Mouse (Mus musculus): ENCODE measurements at regions not wholly inside any gene's neighbourhood (a gene's known extent, or its start where the extent isn't known, plus 50 kb on each side); places are given as distances from the start of the nearest gene placed in this dataset.

DNA sequence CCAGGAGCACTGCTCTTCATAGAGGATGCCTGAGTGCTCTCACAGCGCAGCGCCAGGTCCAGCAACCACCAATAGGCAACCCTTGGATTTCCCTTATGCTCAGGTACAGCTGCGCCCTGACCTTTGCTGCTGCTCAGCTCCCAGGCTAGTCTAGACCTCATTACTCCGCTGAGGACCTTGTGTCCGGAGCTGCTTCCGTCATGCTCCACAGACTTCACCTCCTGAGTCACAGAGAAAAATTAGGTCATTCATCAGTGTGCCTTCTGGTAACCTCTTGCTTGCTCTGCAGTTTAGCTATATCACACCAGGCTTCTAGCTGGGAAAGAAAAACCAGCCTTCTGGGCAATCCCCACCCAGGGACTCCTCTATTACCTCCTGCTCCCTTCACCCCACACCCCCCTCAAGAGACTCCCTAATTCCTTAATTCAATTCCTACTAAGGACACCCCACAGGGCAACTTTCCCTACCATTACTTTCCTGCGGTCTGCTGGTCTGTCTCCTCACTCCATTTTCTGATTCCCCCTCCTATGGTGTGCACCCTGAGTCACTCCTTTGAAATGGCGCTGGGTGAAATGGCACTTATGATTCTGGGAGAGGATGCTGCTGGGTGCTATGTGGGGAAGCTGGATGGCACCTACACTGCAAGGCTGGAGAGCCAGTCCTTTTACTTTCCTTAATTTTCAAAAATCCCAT lies 835.0 kb upstream of the Car8 start:
- 67% methylated on average over 8 of the region's 8 CpGs for WGBS (ENCODE audit: insufficient replicate concordance)
- no peak overlapping the region for H3K4me2 ChIP-seq
- no peak overlapping the region for H3K4me3 ChIP-seq
- no peak for ATAC-seq
- H3K9me3 ChIP-seq (replicated peaks) = no peaks in the 10 kb centered on the region
- H3K4me1 ChIP-seq = no peaks in the 10 kb centered on the region
- H3K27me3 ChIP-seq (replicated peaks) = no peaks in the 10 kb centered on the region
- no peaks in the 10 kb centered on the region for H3K36me3 ChIP-seq
- no peak overlapping the region for H3K27ac ChIP-seq
- no peak overlapping the region for H3K9ac ChIP-seq

DNA sequence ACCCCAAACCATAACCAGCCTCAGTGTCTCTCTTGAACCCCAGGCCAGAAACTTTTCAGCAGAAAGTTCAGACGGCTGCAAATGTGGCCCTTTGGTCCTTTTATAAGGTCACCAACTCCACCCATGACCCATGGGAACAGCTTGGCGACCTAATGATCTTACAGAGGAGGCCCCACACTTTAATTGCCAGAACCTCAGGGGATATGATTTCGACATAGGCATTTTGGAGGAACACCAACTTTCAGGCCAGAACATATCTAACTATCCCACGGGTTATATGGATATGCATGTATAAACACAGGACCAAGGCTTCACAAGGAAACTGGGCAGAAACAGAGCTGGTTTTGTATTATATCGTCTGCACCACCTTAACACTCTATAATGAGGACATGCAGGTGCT lies 833.5 kb upstream of the Car8 start:
- 52% methylated on average over 5 of the region's 5 CpGs for WGBS (ENCODE audit: insufficient replicate concordance)
- no peaks in the 10 kb centered on the region for H3K27me3 ChIP-seq (replicated peaks)

DNA sequence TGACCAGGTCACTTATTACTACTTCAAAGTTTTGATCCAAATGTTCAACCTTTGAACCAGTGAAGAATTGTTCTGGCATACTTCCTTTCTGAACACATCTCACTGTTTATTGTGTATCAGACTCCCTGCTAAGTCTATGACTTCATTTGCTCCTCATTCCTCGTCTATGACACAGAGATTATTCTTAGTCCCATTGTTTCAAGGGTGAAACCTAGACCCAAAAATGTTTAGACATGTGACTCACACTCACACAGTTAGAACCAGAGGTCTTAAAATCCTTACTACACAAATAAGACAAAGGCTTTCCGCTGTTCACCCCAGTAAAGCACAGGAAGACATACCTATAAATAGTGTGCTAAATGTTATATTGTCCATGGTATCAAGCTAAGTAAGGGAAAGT lies 829.0 kb upstream of the Car8 start:
- H3K27ac ChIP-seq = no peak overlapping the region
- no peaks in the 10 kb centered on the region for H3K36me3 ChIP-seq
- H3K9me3 ChIP-seq (replicated peaks) = no peaks in the 10 kb centered on the region
- no peak overlapping the region for H3K4me3 ChIP-seq
- H3K27me3 ChIP-seq (replicated peaks) = no peaks in the 10 kb centered on the region
- 52% methylated on average over 2 of the region's 2 CpGs for WGBS (ENCODE audit: insufficient replicate concordance)
- ATAC-seq = no peak
- no peak overlapping the region for H3K9ac ChIP-seq
- no peaks in the 10 kb centered on the region for H3K4me1 ChIP-seq
- H3K4me2 ChIP-seq = no peak overlapping the region

More for the DNA sequence above, 833.5 kb upstream of the Car8 start:
- Histone ChIP-seq H3K9ac (no peak overlapping the region), H3K36me3 (no peaks in the 10 kb centered on the region), H3K4me1 (no peaks in the 10 kb centered on the region), H3K4me3 (no peak overlapping the region), H3K9me3 (replicated peaks) (no peaks in the 10 kb centered on the region), H3K4me2 (no peak overlapping the region), H3K27ac (no peak overlapping the region)
- ATAC-seq = no peak

DNA sequence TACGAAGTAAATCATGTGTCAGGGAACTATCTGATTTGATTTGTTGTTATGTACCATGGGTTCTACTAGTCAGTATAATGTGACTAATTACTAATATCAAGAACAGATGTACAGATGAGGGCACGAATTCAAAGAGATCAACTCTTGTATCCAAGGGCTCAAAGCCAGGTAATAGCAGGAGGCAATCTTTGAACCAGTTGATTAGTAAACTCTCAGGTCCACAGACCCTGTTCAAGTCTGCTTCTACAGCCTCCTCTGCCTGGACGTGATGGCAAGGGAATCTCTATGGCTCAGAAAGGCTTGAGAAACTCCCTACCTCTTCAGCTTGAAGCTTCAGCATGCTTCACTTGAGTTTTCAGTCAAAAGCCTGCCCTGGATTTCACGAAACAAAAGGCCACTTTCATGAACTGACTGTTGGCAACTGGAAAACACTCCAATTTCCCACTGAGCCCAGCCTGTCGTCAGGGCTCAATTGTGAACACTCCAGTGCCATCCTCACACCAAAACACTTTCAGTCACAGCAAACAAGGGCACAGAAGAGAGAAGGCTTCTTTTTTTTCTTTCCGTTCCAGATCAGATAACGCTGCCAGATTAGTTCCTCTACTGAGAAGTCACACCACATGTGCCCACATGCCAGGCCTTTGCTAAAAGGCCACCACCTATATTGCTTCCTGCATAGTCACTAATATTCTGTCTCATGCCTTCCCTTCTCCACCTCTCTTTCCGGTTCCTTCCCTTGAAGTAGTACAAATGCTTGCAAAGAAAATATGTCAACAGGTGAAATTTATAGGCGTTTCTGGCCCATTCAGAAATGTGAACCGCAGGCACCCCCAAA lies 827.4 kb upstream of the Car8 start:
- no peak overlapping the region for H3K9ac ChIP-seq
- no peaks in the 10 kb centered on the region for H3K4me1 ChIP-seq
- WGBS (ENCODE audit: insufficient replicate concordance) = 55% methylated on average over 10 of the region's 10 CpGs
- H3K4me3 ChIP-seq = no peak overlapping the region
- H3K4me2 ChIP-seq = no peak overlapping the region
- H3K36me3 ChIP-seq = no peaks in the 10 kb centered on the region
- H3K27me3 ChIP-seq (replicated peaks) = no peaks in the 10 kb centered on the region
- ATAC-seq = no peak
- H3K9me3 ChIP-seq (replicated peaks) = no peaks in the 10 kb centered on the region
- H3K27ac ChIP-seq = no peak overlapping the region

DNA sequence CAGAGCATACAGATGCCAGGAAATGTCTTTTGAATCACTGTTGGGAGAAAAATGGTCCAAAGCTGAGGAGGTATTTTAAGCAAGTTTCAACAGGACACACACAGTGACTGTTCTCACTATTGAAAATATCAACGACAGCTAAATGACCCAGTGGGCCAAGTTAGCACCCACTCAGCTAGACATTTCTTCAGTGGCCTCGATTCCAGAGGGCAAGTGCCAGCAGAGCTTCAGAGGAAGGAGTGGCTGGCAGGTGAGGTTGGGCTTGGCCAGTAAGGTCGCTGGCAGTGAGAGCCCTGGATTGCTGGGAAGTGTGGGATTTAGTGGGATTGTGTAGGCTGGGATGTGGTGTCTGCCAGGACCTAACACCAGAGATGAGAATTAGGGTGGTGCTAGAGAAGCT lies 823.1 kb upstream of the Car8 start:
- Histone ChIP-seq H3K4me2 (no peak overlapping the region), H3K27ac (no peak overlapping the region), H3K4me3 (no peak overlapping the region), H3K9me3 (replicated peaks) (no peaks in the 10 kb centered on the region), H3K36me3 (no peaks in the 10 kb centered on the region), H3K4me1 (no peaks in the 10 kb centered on the region), H3K27me3 (replicated peaks) (no peaks in the 10 kb centered on the region), H3K9ac (no peak overlapping the region)
- WGBS (ENCODE audit: insufficient replicate concordance) = 42% methylated on average over 3 of the region's 3 CpGs
- ATAC-seq = no peak

DNA sequence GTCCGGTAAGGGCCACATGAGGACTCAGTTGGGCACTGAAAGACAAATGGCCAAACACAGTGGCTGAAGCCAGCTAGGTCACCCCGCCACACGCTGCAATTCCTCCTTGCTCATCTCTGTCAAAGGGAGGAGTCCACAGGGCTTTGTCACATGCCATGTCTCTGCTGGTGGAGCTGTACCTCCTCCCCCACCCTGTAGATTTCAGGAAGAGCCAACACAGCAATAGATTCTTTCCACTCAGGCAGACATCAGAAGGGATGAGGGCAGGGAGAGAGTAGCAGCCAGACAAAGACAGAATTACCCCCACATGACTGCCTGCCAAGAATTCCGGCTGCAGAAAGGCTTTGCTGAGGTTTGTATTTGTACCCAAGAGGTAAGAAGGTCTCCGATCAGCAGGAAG lies 821.4 kb upstream of the Car8 start:
- WGBS (ENCODE audit: insufficient replicate concordance) = 59% methylated on average over 5 of the region's 5 CpGs
- no peaks in the 10 kb centered on the region for H3K9me3 ChIP-seq (replicated peaks)
- H3K9ac ChIP-seq = no peak overlapping the region
- no peaks in the 10 kb centered on the region for H3K36me3 ChIP-seq
- H3K4me3 ChIP-seq = no peak overlapping the region
- no peak overlapping the region for H3K4me2 ChIP-seq
- ATAC-seq = no peak
- H3K4me1 ChIP-seq = no peaks in the 10 kb centered on the region
- H3K27ac ChIP-seq = no peak overlapping the region
- H3K27me3 ChIP-seq (replicated peaks) = no peaks in the 10 kb centered on the region

DNA sequence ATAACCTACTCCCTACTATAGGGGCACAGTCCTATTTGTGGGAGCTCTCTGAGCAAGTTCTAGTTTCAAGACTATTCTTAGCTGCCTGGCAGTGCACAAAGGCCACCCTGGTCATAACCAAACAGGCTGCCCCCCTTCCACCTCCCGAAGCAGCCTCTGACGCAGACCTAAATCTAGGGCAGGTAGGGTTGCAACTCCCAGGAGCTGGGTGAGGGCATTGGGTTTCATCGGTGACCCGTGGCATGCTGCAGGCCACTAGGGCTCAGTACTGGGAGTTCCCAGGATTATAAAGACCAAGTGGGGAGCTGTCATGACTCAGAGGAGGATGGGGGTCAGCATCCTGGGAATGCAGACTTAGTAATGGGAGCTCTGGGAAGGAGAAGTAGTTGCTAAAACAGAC lies 818.8 kb upstream of the Car8 start:
- no peak for ATAC-seq
- Histone ChIP-seq H3K36me3 (no peaks in the 10 kb centered on the region), H3K9me3 (replicated peaks) (no peaks in the 10 kb centered on the region), H3K4me3 (no peak overlapping the region), H3K4me2 (no peak overlapping the region), H3K27ac (no peak overlapping the region), H3K9ac (no peak overlapping the region), H3K27me3 (replicated peaks) (no peaks in the 10 kb centered on the region), H3K4me1 (no peaks in the 10 kb centered on the region)
- 68% methylated on average over 4 of the region's 4 CpGs for WGBS (ENCODE audit: insufficient replicate concordance)

DNA sequence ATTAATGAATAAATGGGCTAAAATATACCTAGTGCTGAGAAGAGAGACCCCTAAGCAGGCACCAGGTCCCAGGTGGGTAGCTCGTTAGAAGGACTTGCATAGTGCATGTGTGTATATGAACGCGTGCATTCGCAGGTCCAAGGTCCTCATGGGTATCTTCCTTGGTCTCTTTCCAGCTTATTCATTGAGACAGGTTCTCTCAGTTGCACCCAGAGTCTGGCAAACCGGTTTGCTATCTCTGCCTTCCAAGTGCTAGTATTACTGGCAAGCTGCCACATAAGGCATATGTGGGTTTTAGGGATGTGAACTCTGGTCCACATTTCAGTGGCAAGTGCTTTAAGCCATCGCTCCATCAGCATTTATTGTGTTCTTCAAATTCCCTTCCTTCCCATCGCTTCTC lies 818.3 kb upstream of the Car8 start:
- Histone ChIP-seq H3K27ac (no peak overlapping the region), H3K36me3 (no peaks in the 10 kb centered on the region), H3K4me2 (no peak overlapping the region), H3K4me3 (no peak overlapping the region), H3K4me1 (no peaks in the 10 kb centered on the region), H3K9me3 (replicated peaks) (no peaks in the 10 kb centered on the region), H3K27me3 (replicated peaks) (no peaks in the 10 kb centered on the region), H3K9ac (no peak overlapping the region)
- no peak for ATAC-seq
- WGBS (ENCODE audit: insufficient replicate concordance) = 81% methylated on average over 7 of the region's 7 CpGs

DNA sequence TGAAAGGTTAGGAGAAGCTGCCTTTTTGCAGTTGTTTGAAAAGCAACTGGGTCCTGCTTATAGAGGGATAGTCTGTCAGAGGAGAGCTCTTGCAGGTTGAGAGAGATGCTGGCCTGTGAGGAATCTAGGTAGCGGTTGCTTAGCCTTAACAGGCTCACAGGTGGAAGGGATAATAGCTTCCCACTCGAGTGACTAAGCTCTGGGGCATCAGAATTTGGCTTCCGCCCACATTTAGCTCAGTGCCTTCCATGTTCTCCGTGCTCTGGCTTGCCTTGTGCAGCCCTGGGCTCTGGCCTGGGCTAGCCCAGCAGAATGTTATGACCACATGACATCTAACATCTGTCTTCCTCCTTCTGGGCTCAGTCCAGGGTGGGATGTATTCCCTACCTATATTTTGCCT lies 817.0 kb upstream of the Car8 start:
- no peak overlapping the region for H3K4me2 ChIP-seq
- H3K4me3 ChIP-seq = no peak overlapping the region
- ATAC-seq = no peak
- no peaks in the 10 kb centered on the region for H3K36me3 ChIP-seq
- H3K27ac ChIP-seq = no peak overlapping the region
- H3K9me3 ChIP-seq (replicated peaks) = no peaks in the 10 kb centered on the region
- no peaks in the 10 kb centered on the region for H3K27me3 ChIP-seq (replicated peaks)
- H3K4me1 ChIP-seq = no peaks in the 10 kb centered on the region
- 65% methylated on average over 4 of the region's 4 CpGs for WGBS (ENCODE audit: insufficient replicate concordance)
- H3K9ac ChIP-seq = no peak overlapping the region

DNA sequence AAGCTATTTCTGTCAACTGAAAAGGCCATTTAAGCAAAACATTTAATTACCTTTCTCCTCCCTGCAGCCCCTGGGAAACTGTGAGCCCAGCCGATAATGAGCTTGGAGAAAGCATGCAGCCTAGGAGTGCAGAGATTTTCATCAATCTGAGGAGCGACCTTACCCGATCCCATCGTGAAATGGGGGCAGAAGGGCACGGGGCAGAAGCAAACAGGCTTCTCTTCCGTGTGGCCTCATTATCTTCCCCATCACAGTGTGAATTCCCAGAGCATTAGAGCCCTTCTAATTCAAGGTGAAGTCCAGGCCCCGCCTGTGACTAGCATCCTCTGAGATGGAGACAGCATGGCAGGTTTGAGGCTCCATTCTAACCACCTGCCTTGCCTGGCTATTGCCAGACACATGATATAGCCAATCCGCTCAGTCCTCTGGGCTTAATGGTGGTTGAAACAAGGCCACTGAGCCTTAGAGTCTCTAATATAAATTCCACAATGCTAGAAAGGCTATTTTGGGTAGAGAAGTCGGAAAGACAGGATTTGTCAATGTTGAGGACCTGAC lies 816.5 kb upstream of the Car8 start:
- no peaks in the 10 kb centered on the region for H3K4me1 ChIP-seq
- H3K36me3 ChIP-seq = no peaks in the 10 kb centered on the region
- WGBS (ENCODE audit: insufficient replicate concordance) = 59% methylated on average over 9 of the region's 9 CpGs
- no peak overlapping the region for H3K4me3 ChIP-seq
- no peak overlapping the region for H3K9ac ChIP-seq
- no peaks in the 10 kb centered on the region for H3K27me3 ChIP-seq (replicated peaks)
- H3K4me2 ChIP-seq = no peak overlapping the region
- no peak overlapping the region for H3K27ac ChIP-seq
- no peaks in the 10 kb centered on the region for H3K9me3 ChIP-seq (replicated peaks)
- ATAC-seq = no peak

DNA sequence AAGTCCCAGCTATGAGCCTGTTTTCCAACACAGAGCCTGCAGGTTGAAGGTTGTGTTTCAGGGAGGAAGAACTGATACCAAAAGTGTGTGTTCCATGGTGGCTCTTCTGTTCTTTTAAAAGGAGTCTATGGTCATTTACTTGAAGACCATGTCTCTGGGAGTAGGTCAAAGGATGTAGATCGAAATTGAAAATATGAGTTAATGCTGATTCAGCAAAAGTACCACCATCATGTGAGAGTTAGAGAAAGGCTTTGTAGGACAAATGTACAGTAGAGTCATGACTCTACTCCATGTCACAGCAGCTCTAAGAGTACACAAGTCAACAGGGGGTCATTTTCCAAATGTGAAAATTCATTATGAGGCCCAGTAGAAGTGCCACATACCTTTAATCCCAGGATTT lies 810.0 kb upstream of the Car8 start:
- H3K9me3 ChIP-seq (replicated peaks) = no peaks in the 10 kb centered on the region
- WGBS (ENCODE audit: insufficient replicate concordance) = 71% methylated on average over 1 of the region's 1 CpGs

DNA sequence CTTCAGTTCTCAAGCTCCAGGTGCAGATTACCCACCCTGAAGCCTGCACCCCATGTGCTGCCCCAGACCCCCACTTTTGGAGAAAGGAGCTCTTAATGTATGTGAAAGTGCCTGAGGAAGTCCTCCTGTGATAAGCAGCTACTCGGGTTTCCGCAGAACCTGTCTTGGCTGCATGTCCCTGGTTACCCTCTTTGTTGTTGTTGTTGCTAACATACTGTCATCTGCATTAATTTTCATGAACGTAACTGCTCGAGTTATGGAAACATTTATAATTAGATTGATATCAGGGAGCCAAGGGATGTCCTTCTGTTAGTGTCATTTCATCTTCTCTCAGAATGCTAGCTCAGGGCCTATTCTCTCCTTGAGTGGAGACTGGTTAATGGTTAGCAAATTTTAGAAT lies 808.3 kb upstream of the Car8 start:
- ATAC-seq = no peak
- H3K4me1 ChIP-seq = no peaks in the 10 kb centered on the region
- no peak overlapping the region for H3K27ac ChIP-seq
- no peaks in the 10 kb centered on the region for H3K9me3 ChIP-seq (replicated peaks)
- no peak overlapping the region for H3K9ac ChIP-seq
- H3K36me3 ChIP-seq = no peaks in the 10 kb centered on the region
- H3K4me2 ChIP-seq = no peak overlapping the region
- 41% methylated on average over 4 of the region's 4 CpGs for WGBS (ENCODE audit: insufficient replicate concordance)
- no peaks in the 10 kb centered on the region for H3K27me3 ChIP-seq (replicated peaks)
- H3K4me3 ChIP-seq = no peak overlapping the region

More for the DNA sequence above, 810.0 kb upstream of the Car8 start:
- no peaks in the 10 kb centered on the region for H3K4me1 ChIP-seq
- H3K4me2 ChIP-seq = no peak overlapping the region
- H3K9ac ChIP-seq = no peak overlapping the region
- ATAC-seq = no peak
- H3K4me3 ChIP-seq = no peak overlapping the region
- no peaks in the 10 kb centered on the region for H3K36me3 ChIP-seq
- no peaks in the 10 kb centered on the region for H3K27me3 ChIP-seq (replicated peaks)
- H3K27ac ChIP-seq = no peak overlapping the region
